Mouse (Mus musculus): ENCODE results near the gene Gm17542. TPM values are rescaled to one million over a fixed set of nuclear protein-coding genes. Genes with fewer than 3 reads are reported as not detected.
"Not testable (repeated sequence)": the region's sequence is repeated elsewhere in the genome, so short reads cannot be mapped to it uniquely, and the experiment has no call there.

Gene Gm17542
- polyA plus RNA-seq (2012): not detected in 2 replicates

GRCm38 (mm10) chr10:58718110-58718509, at the start of gene Gm17542:
Gene Gm17542 (minus strand): TSS chr10:58718210.
- TF ChIP-seq GATA1 (IDR thresholded peaks at IDR 0.05; ENCODE audit: low read length): not testable (repeated sequence)

- TF ChIP-seq GATA1 (IDR thresholded peaks at IDR 0.05; ENCODE audit: low read length): no peak
Observed at GRCm38 (mm10) chr10:58739779-58740178, 21.8 kb upstream of the Gm17542 start.

GRCm38 (mm10) chr10:58738152-58738551, 20.1 kb upstream of the Gm17542 start:
- no peak for TF ChIP-seq GATA1 (IDR thresholded peaks at IDR 0.05; ENCODE audit: low read length)

- no peak for TF ChIP-seq GATA1 (IDR thresholded peaks at IDR 0.05; ENCODE audit: low read length)
Observed at GRCm38 (mm10) chr10:58714789-58715148, 3.2 kb downstream of the Gm17542 start.

GRCm38 (mm10) chr10:58713855-58714788, 3.9 kb downstream of the Gm17542 start:
- TF ChIP-seq GATA1 (IDR thresholded peaks at IDR 0.05; ENCODE audit: low read length): no peak

GRCm38 (mm10) chr10:58713225-58713624, 4.8 kb downstream of the Gm17542 start:
- TF ChIP-seq GATA1 (IDR thresholded peaks at IDR 0.05; ENCODE audit: low read length): no peak

GRCm38 (mm10) chr10:58709021-58709420, 9.0 kb downstream of the Gm17542 start:
- no peak for TF ChIP-seq GATA1 (IDR thresholded peaks at IDR 0.05; ENCODE audit: low read length)

GRCm38 (mm10) chr10:58700578-58700977, 17.4 kb downstream of the Gm17542 start:
- no peak for TF ChIP-seq GATA1 (IDR thresholded peaks at IDR 0.05; ENCODE audit: low read length)

- TF ChIP-seq GATA1 (IDR thresholded peaks at IDR 0.05; ENCODE audit: low read length): no peak
Observed at GRCm38 (mm10) chr10:58700160-58700559, 17.9 kb downstream of the Gm17542 start.

- TF ChIP-seq GATA1 (IDR thresholded peaks at IDR 0.05; ENCODE audit: low read length): no peak
Observed at GRCm38 (mm10) chr10:58698955-58699354, 19.1 kb downstream of the Gm17542 start.

- TF ChIP-seq GATA1 (IDR thresholded peaks at IDR 0.05; ENCODE audit: low read length): no peak
Observed at GRCm38 (mm10) chr10:58691051-58691450, 27.0 kb downstream of the Gm17542 start.

- TF ChIP-seq GATA1 (IDR thresholded peaks at IDR 0.05; ENCODE audit: low read length): no peak
Observed at GRCm38 (mm10) chr10:58679298-58679697, 38.7 kb downstream of the Gm17542 start.

- no peak for TF ChIP-seq GATA1 (IDR thresholded peaks at IDR 0.05; ENCODE audit: low read length)
Observed at GRCm38 (mm10) chr10:58675533-58675932, 42.5 kb downstream of the Gm17542 start, which contains the start of gene Edar. Gene Edar (minus strand): TSS chr10:58675654.

- TF ChIP-seq GATA1 (IDR thresholded peaks at IDR 0.05; ENCODE audit: low read length): no peak
Observed at GRCm38 (mm10) chr10:58673278-58674061, 44.5 kb downstream of the Gm17542 start.

GRCm38 (mm10) chr10:58672557-58673277, 45.3 kb downstream of the Gm17542 start:
- TF ChIP-seq GATA1 (IDR thresholded peaks at IDR 0.05; ENCODE audit: low read length): no peak

GRCm38 (mm10) chr10:58663868-58664267, 54.1 kb downstream of the Gm17542 start:
- no peak for TF ChIP-seq GATA1 (IDR thresholded peaks at IDR 0.05; ENCODE audit: low read length)

Other genes starting within 250 kb of the Gm17542 start
- 0.11 and 0.19 TPM in 2 replicates for gene Ccdc138, start 220.3 kb downstream of the Gm17542 start, polyA plus RNA-seq (2012)
- gene Edar, start 42.6 kb downstream of the Gm17542 start, polyA plus RNA-seq (2012): not detected in 2 replicates
- not detected in 2 replicates for gene Sh3rf3, start 95.1 kb upstream of the Gm17542 start, polyA plus RNA-seq (2012)